In genomic region chr15:10711231-10711630, GRCm38 (mm10) we compare ENCODE assay signal across 14 mouse cellular contexts. TPM values are rescaled to one million over a fixed set of nuclear protein-coding genes. Genes with fewer than 3 reads are reported as not detected.
DNase-seq lines count a peak whose midpoint lies in the region; ATAC-seq and TF ChIP-seq lines count a peak whose summit lies in the region.
"Had no signal": no experiment of that assay in that cellular context is flagged by ENCODE, and none has a peak within 500 bp of the region (broad histone marks: within the 10 kb centered on the region; RNA-seq: fewer than 3 reads in every experiment).

No protein-coding gene starts in this region.

- no peak for TF ChIP-seq CTCF in hindbrain, postnatal 0 days (IDR thresholded peaks at IDR 0.05; ENCODE audit: low read depth)
- TF ChIP-seq CTCF in testis, adult 2 months (IDR thresholded peaks at IDR 0.05; ENCODE audit: control insufficient read depth, insufficient read depth, insufficient replicate concordance, low read depth, low read length) = no peak

- 60% methylated on average over 6 of the region's 6 CpGs for WGBS in hindbrain, embryonic 11.5 days
- 46% methylated on average over 6 of the region's 6 CpGs for WGBS in hindbrain, postnatal 0 days
- 41% methylated on average over 6 of the region's 6 CpGs for WGBS in hindbrain, embryonic 14.5 days

- ATAC-seq in hindbrain, embryonic 11.5 days (ENCODE audit: low FRiP score) = no peak
- ATAC-seq in hindbrain, postnatal 0 days = no peak
- no peak for ATAC-seq in hindbrain, embryonic 14.5 days (ENCODE audit: low FRiP score)

- no peaks in the 10 kb centered on the region for H3K36me3 ChIP-seq in hindbrain, embryonic 11.5 days (ENCODE audit: control insufficient read depth, insufficient read depth, low read length)
- H3K36me3 ChIP-seq in hindbrain, postnatal 0 days (ENCODE audit: insufficient read depth, low read length) = no peaks in the 10 kb centered on the region
- H3K36me3 ChIP-seq in testis, adult 2 months (ENCODE audit: control insufficient read depth, insufficient read depth, low read length) = no peaks in the 10 kb centered on the region
- H3K36me3 ChIP-seq in hindbrain, embryonic 14.5 days (replicated peaks; ENCODE audit: control insufficient read depth, insufficient read depth) = no peaks in the 10 kb centered on the region

- no peak for DNase-seq in hindbrain, embryonic 11.5 days (ENCODE audit: low spot score)
- DNase-seq in hindbrain, postnatal 0 days (ENCODE audit: low spot score) = no peak
- DNase-seq in testis, postnatal 10 days (ENCODE audit: low spot score) = no peak
- DNase-seq in hindbrain, embryonic 14.5 days (ENCODE audit: low spot score) = no peak
- DNase-seq in ovary, postnatal 36 days (ENCODE audit: low spot score) = no peak
- no peak for DNase-seq in frontal cortex, postnatal 10 days (ENCODE audit: low spot score in 2 of 2)
- DNase-seq in embryo, embryonic 10.5 days (ENCODE audit: low spot score) = no peak
- DNase-seq: B cell, adult 2 months; heart, postnatal 4 days; left cerebral cortex, postnatal 4 days; lung, postnatal 4 days; right cerebral cortex, adult 18-20 months; thymus, adult 2 months had no signal

- 0 out of 2 replicates have a peak, but pooled peaks cover 4% of the 10 kb centered on the region for H3K4me1 ChIP-seq in hindbrain, embryonic 11.5 days (replicated peaks; ENCODE audit: control insufficient read depth, insufficient read depth, low read length)
- H3K4me1 ChIP-seq in hindbrain, postnatal 0 days (ENCODE audit: insufficient read depth, low read length) = peaks cover 12% of the 10 kb centered on the region; the same call in 1 of the 2 replicates
- no peaks in the 10 kb centered on the region; the same call in 1 of the 2 replicates for H3K4me1 ChIP-seq in testis, adult 2 months (ENCODE audit: control insufficient read depth, insufficient read depth, low read length)
- peaks cover 24% of the 10 kb centered on the region for H3K4me1 ChIP-seq in hindbrain, embryonic 14.5 days (replicated peaks; ENCODE audit: control insufficient read depth, insufficient read depth, low read length)

- H3K4me3 ChIP-seq in hindbrain, embryonic 11.5 days (ENCODE audit: low read depth, low read length) = no peak overlapping the region
- no peak overlapping the region for H3K4me3 ChIP-seq in hindbrain, postnatal 0 days (ENCODE audit: low read length)
- peak overlapping the region; percentile 57 for H3K4me3 ChIP-seq in testis, adult 2 months (ENCODE audit: control insufficient read depth, low read depth, low read length)
- no peak overlapping the region for H3K4me3 ChIP-seq in hindbrain, embryonic 14.5 days (replicated peaks; ENCODE audit: low read length)

- TF ChIP-seq POLR2A in testis, adult 2 months (IDR thresholded peaks at IDR 0.05; ENCODE audit: control insufficient read depth, low read depth, low read length) = no peak

- H3K9me3 ChIP-seq in hindbrain, embryonic 11.5 days (ENCODE audit: control insufficient read depth, low read length) = no peaks in the 10 kb centered on the region
- no peaks in the 10 kb centered on the region for H3K9me3 ChIP-seq in hindbrain, postnatal 0 days (ENCODE audit: low read length)
- no peaks in the 10 kb centered on the region for H3K9me3 ChIP-seq in hindbrain, embryonic 14.5 days (ENCODE audit: control insufficient read depth, low read length)

- peak overlapping the region; percentile 6; the same call in 1 of the 2 replicates for H3K4me2 ChIP-seq in hindbrain, embryonic 11.5 days (replicated peaks; ENCODE audit: low read depth, low read length)
- H3K4me2 ChIP-seq in hindbrain, postnatal 0 days (ENCODE audit: low read depth, low read length) = no peak overlapping the region
- 0 out of 2 replicates have a peak overlapping the region, but pooled peaks have one; percentile 97 for H3K4me2 ChIP-seq in hindbrain, embryonic 14.5 days (replicated peaks)

- no peak overlapping the region for H3K27ac ChIP-seq in hindbrain, embryonic 11.5 days (ENCODE audit: low read depth, low read length)
- H3K27ac ChIP-seq in hindbrain, postnatal 0 days = no peak overlapping the region
- no peak overlapping the region for H3K27ac ChIP-seq in testis, adult 2 months (ENCODE audit: control insufficient read depth, insufficient read depth, low read depth, low read length)
- no peak overlapping the region for H3K27ac ChIP-seq in hindbrain, embryonic 14.5 days

- H3K27me3 ChIP-seq in hindbrain, embryonic 11.5 days (ENCODE audit: control insufficient read depth, insufficient read depth, low read length) = no peaks in the 10 kb centered on the region
- no peaks in the 10 kb centered on the region for H3K27me3 ChIP-seq in hindbrain, postnatal 0 days (ENCODE audit: insufficient read depth, low read length)
- H3K27me3 ChIP-seq in testis, adult 2 months (ENCODE audit: control insufficient read depth, insufficient read depth, low read length) = no peaks in the 10 kb centered on the region
- H3K27me3 ChIP-seq in hindbrain, embryonic 14.5 days (ENCODE audit: control insufficient read depth, insufficient read depth, low read length) = no peaks in the 10 kb centered on the region

- no peak overlapping the region for H3K9ac ChIP-seq in hindbrain, embryonic 11.5 days (ENCODE audit: low read depth, low read length)
- no peak overlapping the region for H3K9ac ChIP-seq in hindbrain, postnatal 0 days (replicated peaks; ENCODE audit: low read length)
- H3K9ac ChIP-seq in hindbrain, embryonic 14.5 days = no peak overlapping the region

RNA-seq across cellular contexts. Expression of gene Rai14, which starts 3.2 kb away (rescaled TPM):
- 86.0 and 93.4 TPM in 2 replicates for polyA plus RNA-seq in hindbrain, embryonic 11.5 days (2014; fragmentation: Nextera tagmentation; extraction: Ambion mirVana)
- total RNA-seq in hindbrain, postnatal 0 days (2014; rRNA removed) = 9.0 and 11.0 TPM in 2 replicates
- polyA plus RNA-seq in hindbrain, postnatal 0 days (2015; fragmentation: Nextera tagmentation; extraction: Ambion mirVana) = 5.1 and 5.7 TPM in 2 replicates
- 66.8 and 80.0 TPM in 2 replicates for polyA plus RNA-seq in testis, adult 2 months (2012; rRNA removed)
- polyA plus RNA-seq in hindbrain, embryonic 14.5 days (2014; fragmentation: Nextera tagmentation; extraction: Ambion mirVana) = 11.6 and 12.9 TPM in 2 replicates
